Mouse (Mus musculus): ENCODE results near the gene Arnt2.

DNA sequence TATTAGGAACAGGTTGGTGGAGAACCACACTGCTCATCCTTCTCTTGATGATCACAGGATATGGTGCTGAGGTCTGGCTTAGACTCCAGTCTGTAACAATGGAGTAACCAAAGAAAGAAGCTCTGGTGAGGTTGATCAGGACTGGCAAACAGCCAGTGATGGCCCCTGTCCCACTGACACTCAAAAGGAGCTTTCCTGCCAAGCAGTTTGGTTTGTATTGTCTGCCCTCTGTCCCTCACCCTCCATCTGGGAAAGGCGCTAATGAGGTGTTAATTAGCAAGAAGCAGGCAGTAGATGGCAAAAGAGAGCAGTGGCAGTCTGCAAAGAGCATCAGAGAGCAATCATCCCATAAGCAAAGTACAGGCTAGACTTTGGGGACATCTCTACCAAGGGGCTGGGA lies 81.2 kb downstream of the Arnt2 start:
- TF ChIP-seq CTCF (IDR thresholded peaks at IDR 0.05; ENCODE audit: control insufficient read depth, insufficient read depth, insufficient replicate concordance, low read depth, low read length) = no peak
- no peak for TF ChIP-seq POLR2A (IDR thresholded peaks at IDR 0.05; ENCODE audit: control insufficient read depth, low read depth, low read length)

Data from testis, adult 2 months (tissue).